Mouse (Mus musculus) ES-E14 (cell line): ENCODE data around the gene Lsm10.

Experiments used
- CHD2 ChIP-seq: IDR thresholded peaks from 2 replicates; pipeline ENCODE4 v1.6.1; 2014; ENCODE audit warnings: mild to moderate bottlenecking, low read depth, low read length, inconsistent platforms
- HCFC1 ChIP-seq: IDR thresholded peaks from 2 replicates; pipeline ENCODE4 v1.6.1; 2012; ENCODE audit warnings: low read length, inconsistent platforms, borderline replicate concordance; ENCODE audit not compliant: insufficient read depth
- ZC3H11A ChIP-seq: IDR thresholded peaks from 2 replicates; pipeline ENCODE4 v1.6.1; 2012; ENCODE audit warnings: low read depth, mild to moderate bottlenecking, inconsistent platforms, low read length, borderline replicate concordance

DNA sequence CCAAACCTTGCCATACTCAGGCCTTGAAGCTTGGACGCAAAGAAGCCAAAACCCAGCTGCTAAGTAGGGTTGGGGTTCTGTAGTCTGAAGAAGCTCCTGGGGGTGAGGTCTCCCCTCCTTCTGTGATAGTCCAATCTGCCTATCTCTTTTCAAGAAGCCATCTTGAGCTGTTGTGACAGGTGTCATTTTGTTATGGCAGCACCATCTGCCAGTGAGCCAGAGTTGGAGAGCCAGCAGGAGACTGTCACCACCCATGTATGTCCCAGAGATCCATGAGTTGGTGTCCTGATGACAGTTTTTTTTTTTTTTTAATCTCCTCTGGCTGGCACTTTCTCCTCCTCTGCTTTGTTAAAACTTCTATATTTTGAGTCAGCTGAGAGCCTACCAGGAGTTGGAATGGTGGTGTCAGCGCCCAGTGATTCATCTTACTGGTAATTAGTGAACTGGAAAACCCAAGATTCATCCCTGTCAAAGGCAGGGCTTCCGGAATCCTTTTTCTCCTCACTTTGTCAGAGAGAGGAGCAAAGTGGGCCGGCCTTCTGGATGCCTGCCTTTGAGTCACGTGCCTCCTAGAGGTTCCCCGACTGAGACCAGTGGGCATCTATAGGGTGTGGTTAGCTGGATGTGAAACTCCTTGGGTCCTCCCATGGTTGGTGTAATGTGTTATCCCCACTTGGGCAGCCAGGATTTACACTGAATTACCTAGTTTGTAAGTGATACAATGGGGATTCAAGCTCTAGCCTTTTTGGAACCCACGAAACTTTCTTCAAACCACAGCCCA lies 5.8 kb downstream of the Lsm10 start:
- TF ChIP-seq ZC3H11A (no peak), CHD2 (no peak), HCFC1 (no peak)
